Mouse (Mus musculus): ENCODE data around the gene Armcx2.
"Not testable (repeated sequence)": the region's sequence is repeated elsewhere in the genome, so short reads cannot be mapped to it uniquely, and the experiment has no call there.

Gene Armcx2

GRCm38 (mm10) chrX:134808755-134809224 is at the start of gene Armcx2:
Gene Armcx2, minus strand, starts transcription at chrX:134809221.
- peak; percentile 60 for DNase-seq

DNA sequence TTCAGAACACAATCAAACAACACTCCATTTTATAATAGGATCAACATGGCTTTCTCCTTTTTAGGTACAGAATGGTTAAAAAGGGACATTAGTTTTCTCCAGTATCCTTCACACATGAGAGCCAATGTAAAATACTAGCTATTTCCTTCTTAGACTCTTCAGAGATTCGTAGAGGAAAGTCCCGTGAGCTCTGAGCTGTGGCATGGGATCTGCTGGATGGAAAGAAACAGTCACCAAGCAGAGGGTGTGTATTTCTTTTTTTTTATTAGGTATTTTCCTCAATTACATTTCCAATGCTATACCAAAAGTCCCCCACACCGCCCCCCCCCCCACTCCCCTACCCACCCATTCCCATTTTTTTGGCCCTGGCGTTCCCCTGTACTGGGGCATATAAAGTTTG is 40.6 kb upstream of the Armcx2 start:
- DNase-seq = no peak

DNA sequence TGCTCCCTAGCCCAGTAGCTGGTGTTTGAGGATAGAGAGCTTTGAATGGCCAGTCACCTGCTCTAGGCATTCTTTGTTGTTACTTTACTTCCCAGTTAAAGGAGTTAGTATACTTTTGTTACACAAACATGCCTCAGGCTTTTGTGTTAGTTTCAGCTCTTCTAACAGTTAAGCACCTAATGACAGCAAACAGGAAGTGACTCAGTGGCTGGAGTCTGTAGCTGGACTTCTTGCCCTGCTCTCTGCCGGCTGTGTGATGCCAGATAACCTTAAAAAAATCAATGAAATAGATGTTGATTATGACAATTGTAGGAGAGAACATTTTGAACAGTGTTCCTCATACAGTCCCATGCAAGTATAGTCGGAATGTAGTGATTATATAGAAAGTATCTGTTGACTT is 35.4 kb upstream of the Armcx2 start:
- DNase-seq = no peak

DNA sequence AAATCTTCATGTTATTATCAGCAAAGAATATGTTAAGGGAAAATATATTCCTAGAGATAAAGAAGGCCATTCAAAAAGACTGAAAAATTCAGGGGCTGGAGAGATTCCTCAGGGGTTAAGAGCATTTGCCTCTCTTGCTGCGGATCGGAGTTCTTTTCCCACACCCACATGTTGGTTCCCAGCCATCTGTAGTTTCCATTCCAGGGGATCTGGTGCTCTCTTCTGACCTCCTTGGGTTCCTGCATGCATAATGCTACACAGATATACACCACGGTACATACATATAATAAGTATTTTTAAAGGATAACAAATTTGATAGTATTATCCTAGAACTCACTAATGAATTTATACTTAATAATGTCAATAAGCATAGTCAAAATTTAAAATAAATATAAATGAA is 21.5 kb upstream of the Armcx2 start:
- no peak for DNase-seq

DNA sequence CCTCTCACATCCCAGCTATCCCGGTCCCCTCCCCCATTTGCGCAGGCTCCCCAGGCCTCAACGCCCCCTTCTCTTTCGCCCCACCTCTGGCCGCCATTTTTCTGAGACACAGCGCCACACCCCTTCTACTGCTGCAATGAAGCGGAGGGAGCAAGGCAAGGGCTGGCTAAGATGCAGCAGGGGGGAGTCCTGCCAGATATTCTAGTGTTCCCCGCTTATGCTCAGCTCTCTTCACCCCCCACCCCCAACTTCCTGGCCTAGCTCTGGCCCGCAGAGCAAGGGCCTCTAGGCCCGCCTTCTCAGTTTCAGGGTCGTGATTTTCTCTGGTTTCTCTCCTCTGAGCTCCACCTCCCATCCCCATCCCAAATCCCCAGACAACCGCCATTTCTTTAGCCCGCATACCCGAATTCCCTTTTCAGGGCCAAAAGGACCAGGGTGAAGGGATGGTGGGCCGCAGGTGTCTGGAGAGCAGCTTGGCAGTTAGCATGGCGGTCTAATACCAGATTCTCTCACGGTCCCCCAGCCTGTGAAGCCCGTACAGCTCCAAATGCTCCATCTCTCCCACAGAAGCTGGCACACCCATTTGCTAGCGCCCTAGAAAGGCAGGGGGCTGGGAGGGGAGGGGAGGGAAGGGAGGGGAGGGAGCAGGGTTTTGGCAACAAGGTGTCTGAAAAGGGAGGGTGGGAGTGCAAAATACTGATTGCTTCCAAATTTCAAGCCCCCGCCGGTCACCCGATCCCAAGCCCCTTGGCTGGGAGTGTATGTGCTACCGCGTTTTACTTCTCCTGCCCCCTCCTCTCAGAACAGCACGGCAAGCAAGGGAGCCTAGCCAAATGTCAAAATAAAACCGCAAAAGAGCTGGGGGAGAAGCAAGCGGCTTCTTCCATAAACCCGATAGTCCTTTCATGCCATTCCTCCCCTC is 927 bp downstream of the Armcx2 start:
- DNase-seq = peak; percentile 12 to 13

DNA sequence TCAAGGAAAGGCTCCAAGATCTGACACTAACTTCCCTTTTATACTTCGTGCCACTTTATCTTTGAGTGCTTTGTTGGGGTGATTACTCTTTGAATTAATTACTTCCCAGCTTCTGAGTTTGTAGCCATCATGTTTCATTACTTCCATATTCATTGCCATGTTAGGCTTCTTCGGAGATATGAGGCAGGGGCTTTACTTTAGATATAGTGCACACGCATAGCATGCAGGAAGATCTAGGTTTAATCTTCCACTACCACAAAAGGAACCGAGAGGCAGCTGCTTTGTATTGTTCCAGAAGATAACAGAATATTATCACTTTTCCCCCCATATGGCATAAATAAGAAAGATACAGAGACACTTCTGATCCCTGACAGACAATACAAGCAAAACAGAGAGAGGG is 21.3 kb downstream of the Armcx2 start:
- DNase-seq = no peak

- DNase-seq = not testable (repeated sequence)
These were observed 45.4 kb downstream of the Armcx2 start for GRCm38 (mm10) chrX:134763428-134764198.

DNA sequence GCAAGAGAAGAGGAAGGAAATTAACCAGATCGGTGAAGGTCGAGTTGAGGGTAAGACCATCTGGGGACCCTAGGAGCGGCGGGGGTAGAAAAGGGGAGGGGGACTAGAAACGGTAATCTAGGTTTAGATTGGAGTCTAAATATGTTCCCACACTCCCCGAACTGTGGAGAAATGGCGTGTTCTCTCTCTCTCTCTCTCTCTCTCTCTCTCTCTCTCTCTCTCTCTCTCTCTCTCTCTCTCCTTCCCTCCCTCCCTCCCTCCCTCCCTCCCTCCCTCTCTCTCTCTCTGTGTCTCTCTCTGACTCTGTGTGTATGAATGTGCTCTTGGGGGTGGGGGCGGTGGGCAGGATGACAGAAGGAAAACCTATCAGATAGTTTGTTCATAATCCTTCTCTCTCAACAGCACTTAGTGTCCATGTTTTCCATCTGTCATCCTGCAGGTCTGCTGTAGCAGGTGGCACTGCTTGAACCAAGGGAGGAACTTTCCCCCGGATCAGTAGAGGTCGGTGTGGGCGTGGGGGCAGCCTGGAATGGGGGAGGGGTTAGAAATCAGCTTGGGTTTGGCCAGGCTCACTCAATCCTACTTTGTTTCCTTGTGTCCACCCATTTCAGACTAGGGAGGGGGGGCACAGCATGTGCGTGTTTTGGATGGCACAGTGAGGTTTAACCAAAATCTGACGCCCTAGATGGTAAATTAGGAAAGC is 51.6 kb downstream of the Armcx2 start:
- DNase-seq = peak; percentile 9 to 14

GRCm38 (mm10) chrX:134756434-134757292 is 52.4 kb downstream of the Armcx2 start, which contains the start of gene Armcx3:
Gene Armcx3, plus strand, starts transcription at chrX:134756595.
- DNase-seq = peak; percentile 52 to 53
